Mouse (Mus musculus) adrenal gland, adult 2 months (tissue): ENCODE results near the gene Cenpc1. TPM values are rescaled to one million over a fixed set of nuclear protein-coding genes. Genes with fewer than 3 reads are reported as not detected.

Experiments used
- DNase-seq: peaks from one replicate; pipeline ENCODE4 v3.0.0; 2021
- long read RNA-seq: library from polyadenylated mRNA; stranded (forward); transcript quantifications from one replicate; pipeline ENCODE4 v2.0.0, GENCODE M21; 2021
- polyA plus RNA-seq: library from polyadenylated mRNA; depleted of rRNA; stranded (reverse); fragments of >200 nt; gene quantifications from 2 replicates; pipeline ENCODE4 v1.2.3, GENCODE M21; 2012; rRNA removed
- total RNA-seq, 2 experiments: library from RNA; stranded (reverse); gene quantifications; 2 replicates each; pipeline ENCODE4 v1.2.3; 2021

The Cenpc1 gene
- 10 to 100 TPM; 13.6 to 16.1 TPM for total RNA-seq
- 3.6 and 5.2 TPM in 2 replicates for polyA plus RNA-seq
- long read RNA-seq, transcript Cenpc1-201 (19 exons, 3,192 nt) = major isoform, 5 of 7 reads
- long read RNA-seq, partial matches to known transcripts = 1 of 7 reads
- long read RNA-seq, other reads (novel, unspliced or antisense) = 1 of 7 reads

GRCm38 (mm10) chr5:86065101-86065875, at the start of gene Cenpc1:
TSS of gene Cenpc1 (minus strand) at chr5:86065583.
- peak; percentile 98 for DNase-seq

- peak; percentile 14 for DNase-seq
Observed at GRCm38 (mm10) chr5:86113997-86114396, 48.6 kb upstream of the Cenpc1 start.

GRCm38 (mm10) chr5:86113037-86113436, 47.7 kb upstream of the Cenpc1 start:
- DNase-seq = peak; percentile 50

- no peak for DNase-seq
Observed at GRCm38 (mm10) chr5:86111074-86111473, 45.7 kb upstream of the Cenpc1 start.

- DNase-seq = no peak
Observed at GRCm38 (mm10) chr5:86106610-86107009, 41.2 kb upstream of the Cenpc1 start.

- DNase-seq = no peak
Observed at GRCm38 (mm10) chr5:86102176-86102575, 36.8 kb upstream of the Cenpc1 start.

GRCm38 (mm10) chr5:86100621-86101020, 35.2 kb upstream of the Cenpc1 start:
- DNase-seq = no peak

GRCm38 (mm10) chr5:86098988-86099387, 33.6 kb upstream of the Cenpc1 start:
- no peak for DNase-seq

GRCm38 (mm10) chr5:86094754-86095153, 29.4 kb upstream of the Cenpc1 start:
- no peak for DNase-seq

GRCm38 (mm10) chr5:86086751-86087150, 21.4 kb upstream of the Cenpc1 start:
- DNase-seq = no peak

GRCm38 (mm10) chr5:86084979-86085378, 19.6 kb upstream of the Cenpc1 start:
- no peak for DNase-seq

- DNase-seq = no peak
Observed at GRCm38 (mm10) chr5:86083987-86084386, 18.6 kb upstream of the Cenpc1 start.

GRCm38 (mm10) chr5:86078720-86079334, 13.4 kb upstream of the Cenpc1 start:
- DNase-seq = no peak

- DNase-seq = no peak
Observed at GRCm38 (mm10) chr5:86072756-86073386, 7.5 kb upstream of the Cenpc1 start.

GRCm38 (mm10) chr5:86071538-86071937, 6.2 kb upstream of the Cenpc1 start, which contains the start of gene Stap1:
TSS of gene Stap1 (plus strand) at chr5:86071746.
- no peak for DNase-seq

GRCm38 (mm10) chr5:86069121-86069520, 3.7 kb upstream of the Cenpc1 start:
- DNase-seq = no peak

GRCm38 (mm10) chr5:86068451-86068850, 3.1 kb upstream of the Cenpc1 start:
- DNase-seq = peak; percentile 41

- DNase-seq = peak; percentile 93
Observed at GRCm38 (mm10) chr5:86066551-86066929, 1.2 kb upstream of the Cenpc1 start.

- no peak for DNase-seq
Observed at GRCm38 (mm10) chr5:86065876-86066550, 630 bp upstream of the Cenpc1 start.

GRCm38 (mm10) chr5:86063501-86063900, 1.9 kb downstream of the Cenpc1 start:
- no peak for DNase-seq

- no peak for DNase-seq
Observed at GRCm38 (mm10) chr5:86029820-86030219, 35.6 kb downstream of the Cenpc1 start.
